Mouse (Mus musculus) lung, adult 2 months (tissue): ENCODE results near the gene Sntb2.

Experiments used
- CTCF ChIP-seq: fragments of 200-500 bp; IDR thresholded peaks from 2 replicates; pipeline ENCODE4 v1.5.1; 2011; ENCODE audit warnings: mild to moderate bottlenecking, low read length, control low read depth; ENCODE audit not compliant: insufficient read depth
- POLR2A ChIP-seq: fragments of 200-500 bp; IDR thresholded peaks from 2 replicates; pipeline ENCODE4 v1.6.1; 2011; ENCODE audit warnings: low read depth, mild to moderate bottlenecking, control low read depth, low read length, borderline replicate concordance; ENCODE audit errors: extremely low read depth

- TF ChIP-seq CTCF (no peak), POLR2A (no peak)
These were observed 1.9 kb upstream of the Sntb2 start for GRCm38 (mm10) chr8:106933506-106934143.
